Mouse (Mus musculus): ENCODE results near the gene Cyb5rl.

DNA sequence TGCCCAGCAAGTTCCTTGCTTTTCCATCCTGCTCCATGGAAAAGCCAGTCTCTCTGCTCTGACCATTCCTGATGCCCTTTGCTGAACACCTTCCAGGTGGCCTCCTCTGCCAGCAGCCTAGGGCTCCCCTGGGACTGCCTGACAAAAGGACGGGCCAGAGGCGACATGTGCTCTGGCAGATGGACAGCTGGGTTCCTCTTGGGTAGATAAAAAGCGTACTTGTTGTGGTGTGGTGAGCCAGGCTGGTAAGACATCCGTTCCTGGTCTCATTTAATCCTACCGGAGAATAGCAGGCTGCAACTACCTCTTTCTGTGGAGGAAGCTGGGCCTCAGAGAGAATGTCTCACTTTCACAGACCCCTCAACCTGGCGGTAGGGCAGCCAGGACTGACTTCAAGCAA lies 29.3 kb downstream of the Cyb5rl start:
- no peak for TF ChIP-seq POLR2A (IDR thresholded peaks at IDR 0.05; ENCODE audit: control insufficient read depth, extremely low read depth, insufficient read depth, low read length, poor library complexity)
- TF ChIP-seq CTCF (IDR thresholded peaks at IDR 0.05; ENCODE audit: borderline replicate concordance, control insufficient read depth, extremely low read depth, insufficient read depth, low read length, poor library complexity): no peak

All from thymus, adult 2 months (tissue).